Mouse (Mus musculus): ENCODE data around the gene Myh1.

Gene Myh1

GRCm38 (mm10) chr11:67199752-67200151, at the start of gene Myh1:
Myh1 (plus strand) TSS chr11:67200052.
- in situ Hi-C loops (cut with MboI), result no loop called here

- in situ Hi-C loops (cut with MboI), result no loop called here
Measured at GRCm38 (mm10) chr11:67150237-67150636, 49.6 kb upstream of the Myh1 start.

GRCm38 (mm10) chr11:67151159-67151558, 48.7 kb upstream of the Myh1 start:
- in situ Hi-C loops (cut with MboI), result no loop called here

- in situ Hi-C loops (cut with MboI), result no loop called here
Measured at GRCm38 (mm10) chr11:67151651-67152630, 47.9 kb upstream of the Myh1 start.

GRCm38 (mm10) chr11:67153123-67153522, 46.7 kb upstream of the Myh1 start:
- in situ Hi-C loops (cut with MboI), result no loop called here

- in situ Hi-C loops (cut with MboI), result no loop called here
Measured at GRCm38 (mm10) chr11:67153843-67154242, 46.0 kb upstream of the Myh1 start.

GRCm38 (mm10) chr11:67155650-67156049, 44.2 kb upstream of the Myh1 start:
- in situ Hi-C loops (cut with MboI), result no loop called here

- in situ Hi-C loops (cut with MboI), result no loop called here
Measured at GRCm38 (mm10) chr11:67160131-67160530, 39.7 kb upstream of the Myh1 start.

GRCm38 (mm10) chr11:67163701-67164100, 36.2 kb upstream of the Myh1 start:
- in situ Hi-C loops (cut with MboI), result no loop called here

GRCm38 (mm10) chr11:67164851-67165250, 35.0 kb upstream of the Myh1 start:
- in situ Hi-C loops (cut with MboI), result no loop called here

GRCm38 (mm10) chr11:67169301-67169700, 30.6 kb upstream of the Myh1 start:
- in situ Hi-C loops (cut with MboI), result no loop called here

- in situ Hi-C loops (cut with MboI), result no loop called here
Measured at GRCm38 (mm10) chr11:67170727-67171126, 29.1 kb upstream of the Myh1 start, which contains the start of gene Myh2. Myh2 (plus strand) TSS chr11:67171027.

GRCm38 (mm10) chr11:67172439-67172838, 27.4 kb upstream of the Myh1 start:
- in situ Hi-C loops (cut with MboI), result no loop called here

- in situ Hi-C loops (cut with MboI), result no loop called here
Measured at GRCm38 (mm10) chr11:67176376-67176775, 23.5 kb upstream of the Myh1 start.

GRCm38 (mm10) chr11:67190316-67190715, 9.5 kb upstream of the Myh1 start:
- in situ Hi-C loops (cut with MboI), result no loop called here

GRCm38 (mm10) chr11:67190814-67191213, 9.0 kb upstream of the Myh1 start:
- in situ Hi-C loops (cut with MboI), result no loop called here

GRCm38 (mm10) chr11:67191496-67191895, 8.4 kb upstream of the Myh1 start:
- in situ Hi-C loops (cut with MboI), result no loop called here

- in situ Hi-C loops (cut with MboI), result no loop called here
Measured at GRCm38 (mm10) chr11:67199321-67199720, 531 bp upstream of the Myh1 start.

GRCm38 (mm10) chr11:67204766-67205165, 4.9 kb downstream of the Myh1 start:
- in situ Hi-C loops (cut with MboI), result no loop called here

- in situ Hi-C loops (cut with MboI), result no loop called here
Measured at GRCm38 (mm10) chr11:67221803-67222202, 22.0 kb downstream of the Myh1 start.

GRCm38 (mm10) chr11:67224466-67224865, 24.6 kb downstream of the Myh1 start:
- in situ Hi-C loops (cut with MboI), result no loop called here

GRCm38 (mm10) chr11:67228731-67229130, 28.9 kb downstream of the Myh1 start:
- in situ Hi-C loops (cut with MboI), result no loop called here

GRCm38 (mm10) chr11:67229166-67229565, 29.3 kb downstream of the Myh1 start:
- in situ Hi-C loops (cut with MboI), result no loop called here
